Mouse (Mus musculus): Measurements from ENCODE around the gene Cdh18.
"Not testable (repeated sequence)": the region's sequence is repeated elsewhere in the genome, so short reads cannot be mapped to it uniquely, and the experiment has no call there.

Gene Cdh18

GRCm38 (mm10) chr15:22548711-22549271 lies at the start of gene Cdh18:
TSS of gene Cdh18 (plus strand) at chr15:22549022.
- no peak for DNase-seq (ENCODE audit: low read depth, low spot score)

DNA sequence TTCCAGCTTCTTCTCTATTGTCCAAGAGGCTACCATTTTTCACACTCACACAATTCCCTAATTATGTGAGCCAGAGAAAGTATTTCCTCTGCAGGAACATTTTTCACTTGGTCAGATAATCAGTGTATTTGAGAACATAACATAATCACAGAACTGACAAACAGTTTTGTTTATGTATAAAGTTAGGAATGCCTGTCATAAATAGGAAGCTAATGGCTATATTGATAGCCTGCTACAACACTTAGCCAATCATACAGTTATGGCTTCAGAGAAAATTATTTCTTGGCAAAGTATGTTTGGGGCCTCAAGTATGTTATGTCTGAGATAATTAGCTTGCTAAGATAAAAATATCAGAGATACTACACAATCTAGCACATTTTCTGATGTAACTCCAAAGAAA lies 37.6 kb upstream of the Cdh18 start:
- no peak for DNase-seq (ENCODE audit: low read depth, low spot score)

GRCm38 (mm10) chr15:22535828-22536227 lies 13.0 kb upstream of the Cdh18 start:
- DNase-seq (ENCODE audit: low read depth, low spot score), result no peak

DNA sequence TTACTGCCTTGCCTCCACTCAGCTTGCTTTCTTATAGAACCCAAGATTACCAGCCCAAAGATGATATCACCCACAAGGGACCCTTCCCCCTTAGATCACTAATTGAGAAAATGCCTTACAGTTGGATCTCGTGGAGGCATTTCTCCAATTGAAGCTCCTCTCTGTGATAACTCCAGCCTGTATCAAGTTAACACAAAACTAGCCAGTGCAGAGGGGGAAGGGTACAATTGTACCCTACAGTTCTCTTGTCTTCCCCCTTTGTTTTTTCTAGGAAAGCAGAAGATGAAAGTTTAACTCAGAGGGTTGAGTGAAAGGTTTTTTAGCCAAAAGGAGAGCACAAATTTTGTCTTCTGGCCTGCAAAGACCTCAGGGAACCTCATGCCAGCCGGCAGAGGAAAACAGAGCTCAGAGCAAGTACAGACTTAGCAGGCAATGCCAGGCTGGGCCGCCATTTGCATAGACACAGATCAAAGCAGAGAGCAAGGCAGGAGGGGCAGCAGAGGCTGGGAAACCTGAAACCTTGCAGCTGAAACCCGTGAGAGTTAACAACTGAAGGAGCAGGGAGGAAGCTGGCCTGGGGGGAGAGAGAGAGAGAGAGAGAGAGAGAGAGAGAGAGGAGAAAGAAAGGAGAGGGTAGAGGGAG lies 29.3 kb downstream of the Cdh18 start:
- DNase-seq (ENCODE audit: low read depth, low spot score), result peak; percentile 66

DNA sequence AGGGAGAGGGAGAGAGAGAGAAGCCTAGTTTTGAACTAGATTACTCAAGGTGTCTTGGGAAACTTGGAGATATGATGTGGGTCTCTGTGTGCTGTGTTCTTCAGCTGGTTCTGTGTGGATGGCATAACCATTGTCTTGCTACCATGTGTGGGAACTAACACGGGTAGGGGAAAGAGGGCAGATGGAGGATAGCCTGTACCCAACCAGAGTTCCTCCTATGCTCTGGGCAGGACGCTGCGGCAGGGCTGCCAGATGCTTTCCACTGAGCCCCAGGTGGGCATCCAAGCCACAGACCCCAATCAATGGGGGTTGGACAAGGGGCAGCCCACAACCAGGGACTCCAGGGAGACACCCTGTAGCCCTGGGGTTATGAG lies 29.8 kb downstream of the Cdh18 start:
- no peak for DNase-seq (ENCODE audit: low read depth, low spot score)

- no peak for DNase-seq (ENCODE audit: low read depth, low spot score)
These were observed 35.8 kb downstream of the Cdh18 start for GRCm38 (mm10) chr15:22584667-22585066.

GRCm38 (mm10) chr15:22716376-22716775 lies 167.6 kb downstream of the Cdh18 start:
- no peak for DNase-seq (ENCODE audit: low read depth, low spot score)

DNA sequence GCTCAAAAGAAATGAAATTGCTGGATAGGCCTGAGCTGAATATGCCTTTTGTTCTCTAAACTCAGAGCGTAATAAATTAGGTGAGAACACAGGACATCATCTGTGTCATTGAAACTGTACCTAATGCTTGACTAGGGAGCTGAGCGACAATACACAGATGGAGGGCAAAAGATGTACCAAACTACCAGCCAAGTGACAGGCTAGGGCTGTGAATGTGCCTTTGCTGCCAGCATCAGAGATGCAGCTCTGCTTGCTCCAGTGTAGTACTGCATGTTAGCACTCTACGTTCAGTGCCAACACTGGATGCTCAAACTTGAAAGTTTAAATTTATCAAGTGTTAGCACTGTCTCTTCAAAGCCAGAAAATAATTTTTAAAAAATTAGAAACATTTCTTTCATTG lies 168.9 kb downstream of the Cdh18 start:
- DNase-seq (ENCODE audit: low read depth, low spot score), result no peak

GRCm38 (mm10) chr15:22726574-22726973 lies 177.8 kb downstream of the Cdh18 start:
- DNase-seq (ENCODE audit: low read depth, low spot score), result no peak

GRCm38 (mm10) chr15:22733039-22733438 lies 184.2 kb downstream of the Cdh18 start:
- no peak for DNase-seq (ENCODE audit: low read depth, low spot score)

GRCm38 (mm10) chr15:22736165-22736564 lies 187.3 kb downstream of the Cdh18 start:
- no peak for DNase-seq (ENCODE audit: low read depth, low spot score)

DNA sequence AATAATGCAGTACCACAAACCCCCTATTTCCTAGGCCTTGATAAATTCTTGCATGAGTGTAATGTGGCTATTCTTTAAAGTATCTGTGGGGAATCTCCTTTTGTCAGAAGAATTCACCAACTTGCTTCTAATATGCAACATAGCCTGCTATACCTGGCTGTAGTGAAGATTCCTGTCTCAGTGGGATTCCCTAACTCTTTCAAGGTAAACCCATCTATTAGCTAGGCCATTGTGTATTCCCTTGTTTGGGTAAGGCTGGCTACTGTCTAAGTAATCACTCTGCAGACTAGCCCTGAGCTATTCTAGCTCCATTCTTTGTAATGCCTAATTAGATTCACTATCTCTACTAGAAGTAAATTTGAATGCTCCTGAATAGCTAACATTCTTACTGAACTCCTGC lies 212.4 kb downstream of the Cdh18 start:
- not testable (repeated sequence) for DNase-seq (ENCODE audit: low read depth, low spot score)

DNA sequence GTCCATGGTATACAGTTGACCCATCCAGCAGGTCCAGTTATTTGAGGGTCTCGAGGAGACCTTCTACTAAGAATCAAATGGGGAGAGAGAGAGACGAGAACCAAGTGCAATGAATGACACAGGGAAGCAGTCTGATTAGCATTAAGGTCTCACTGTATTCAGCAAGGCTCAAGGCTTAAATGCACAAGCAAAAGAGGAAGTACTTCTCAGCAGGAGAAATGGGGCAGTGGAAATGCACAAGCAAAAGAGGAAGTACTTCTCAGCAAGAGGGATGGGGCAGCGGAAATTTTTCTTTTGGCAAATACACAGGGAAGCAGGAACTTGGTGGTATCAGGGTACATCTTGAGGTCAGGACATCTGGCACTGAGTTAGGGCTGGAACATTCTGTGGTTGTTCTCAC lies 217.8 kb downstream of the Cdh18 start:
- not testable (repeated sequence) for DNase-seq (ENCODE audit: low read depth, low spot score)

GRCm38 (mm10) chr15:22776346-22776745 lies 227.5 kb downstream of the Cdh18 start:
- no peak for DNase-seq (ENCODE audit: low read depth, low spot score)

GRCm38 (mm10) chr15:22789696-22790095 lies 240.9 kb downstream of the Cdh18 start:
- DNase-seq (ENCODE audit: low read depth, low spot score), result no peak

DNA sequence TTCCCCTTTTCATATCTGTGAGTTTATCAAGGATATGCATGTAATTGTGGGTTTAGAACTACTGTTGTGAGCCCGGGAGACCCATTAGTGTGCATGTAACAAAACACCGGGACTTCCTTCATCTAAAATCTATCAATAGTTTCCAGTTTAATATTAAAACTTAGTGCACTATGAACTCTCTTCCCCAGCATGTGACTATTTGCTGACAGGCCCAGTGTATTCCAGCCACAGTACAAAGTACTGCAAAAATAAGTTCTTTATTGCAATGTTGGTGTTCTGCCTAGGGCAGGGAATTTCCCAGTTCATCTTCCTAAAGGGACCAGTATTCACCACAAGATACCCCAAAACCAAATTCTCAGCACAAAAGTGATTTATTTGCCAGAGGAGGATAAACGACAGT lies 243.0 kb downstream of the Cdh18 start:
- DNase-seq (ENCODE audit: low read depth, low spot score), result no peak

GRCm38 (mm10) chr15:22833127-22833526 lies 284.3 kb downstream of the Cdh18 start:
- DNase-seq (ENCODE audit: low read depth, low spot score), result no peak

- DNase-seq (ENCODE audit: low read depth, low spot score), result no peak
These were observed 288.4 kb downstream of the Cdh18 start for GRCm38 (mm10) chr15:22837173-22837572.

DNA sequence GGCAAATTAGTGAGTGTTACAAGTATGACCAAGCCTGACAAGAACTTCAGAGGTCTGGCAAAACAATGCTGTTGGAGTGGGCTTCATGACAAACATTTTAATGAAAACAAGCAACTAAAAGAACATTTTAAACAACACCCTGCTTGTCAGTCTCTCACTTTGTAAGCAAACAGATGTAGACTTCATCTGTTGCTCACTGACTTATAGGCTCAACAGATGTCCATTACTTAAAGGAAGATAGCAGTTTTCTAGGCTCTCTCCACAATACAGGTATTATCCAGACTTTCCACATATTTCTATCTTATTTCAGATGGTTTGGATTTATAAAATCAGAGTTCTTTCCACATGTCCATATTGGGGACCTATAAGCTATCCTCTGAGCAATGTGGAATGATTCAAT lies 308.9 kb downstream of the Cdh18 start:
- DNase-seq (ENCODE audit: low read depth, low spot score), result no peak

DNA sequence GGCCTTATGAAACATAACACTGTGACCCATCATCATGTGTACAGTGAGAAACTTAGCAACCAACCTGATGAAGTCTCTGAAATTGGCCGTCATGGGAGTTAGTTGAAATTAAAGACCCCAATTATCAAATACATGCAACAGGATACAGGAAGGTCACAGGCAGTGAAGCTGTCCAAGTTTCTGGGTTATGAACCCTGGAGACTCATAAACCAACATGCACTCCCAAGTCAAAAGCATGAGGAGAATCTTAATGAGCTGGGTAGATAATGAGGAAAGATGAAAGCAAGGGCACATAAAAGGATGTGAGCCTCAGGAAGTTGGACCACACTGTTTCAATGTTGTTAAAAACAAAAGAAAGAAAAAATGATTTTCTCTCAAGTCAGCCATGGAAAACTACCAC lies 321.9 kb downstream of the Cdh18 start:
- DNase-seq (ENCODE audit: low read depth, low spot score), result peak; percentile 36

GRCm38 (mm10) chr15:22897724-22898123 lies 348.9 kb downstream of the Cdh18 start:
- no peak for DNase-seq (ENCODE audit: low read depth, low spot score)

GRCm38 (mm10) chr15:22898208-22898607 lies 349.4 kb downstream of the Cdh18 start:
- DNase-seq (ENCODE audit: low read depth, low spot score), result no peak

GRCm38 (mm10) chr15:22914444-22914843 lies 365.6 kb downstream of the Cdh18 start:
- DNase-seq (ENCODE audit: low read depth, low spot score), result no peak

GRCm38 (mm10) chr15:22934293-22934692 lies 385.5 kb downstream of the Cdh18 start:
- peak; percentile 6 for DNase-seq (ENCODE audit: low read depth, low spot score)

Measured in forelimb bud, embryonic 11.5 days (tissue).